Mouse (Mus musculus): ENCODE measurements around the gene Erich2.

Gene Erich2

DNA sequence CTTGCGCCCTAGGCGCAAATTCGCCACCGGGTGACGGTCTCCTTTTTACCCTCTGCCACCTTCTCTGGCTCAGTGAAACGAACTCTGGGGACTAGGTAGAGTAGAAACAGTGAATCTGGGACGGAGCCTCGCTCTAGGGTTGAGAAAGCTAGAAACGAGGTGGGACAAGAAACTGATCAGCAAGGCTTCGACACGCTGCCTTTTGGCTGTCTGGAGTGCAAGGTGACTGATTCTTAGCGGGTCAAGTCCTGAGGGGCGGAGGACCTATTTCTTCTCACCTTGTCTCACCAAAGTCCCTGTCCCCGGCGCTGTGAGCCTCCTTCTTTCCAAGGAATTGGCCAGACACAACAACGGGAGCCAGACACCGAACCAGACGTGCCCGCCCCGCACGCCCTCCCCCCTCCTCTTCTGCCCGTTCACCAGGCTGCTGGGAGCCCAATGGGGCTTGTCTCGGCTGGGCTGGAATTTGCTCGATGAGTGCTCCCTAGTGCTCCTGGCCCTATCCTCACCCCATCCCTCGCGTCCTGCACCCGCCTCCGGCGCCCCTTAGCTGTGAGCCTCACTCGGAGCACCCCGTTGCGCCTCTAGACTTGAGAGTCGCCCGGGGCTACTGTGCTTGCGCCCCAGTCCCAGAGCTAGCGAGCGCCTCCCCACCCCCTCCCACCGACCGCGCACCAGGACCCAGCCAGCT lies 54.5 kb downstream of the Erich2 start:
- DNase-seq: no peak

DNA sequence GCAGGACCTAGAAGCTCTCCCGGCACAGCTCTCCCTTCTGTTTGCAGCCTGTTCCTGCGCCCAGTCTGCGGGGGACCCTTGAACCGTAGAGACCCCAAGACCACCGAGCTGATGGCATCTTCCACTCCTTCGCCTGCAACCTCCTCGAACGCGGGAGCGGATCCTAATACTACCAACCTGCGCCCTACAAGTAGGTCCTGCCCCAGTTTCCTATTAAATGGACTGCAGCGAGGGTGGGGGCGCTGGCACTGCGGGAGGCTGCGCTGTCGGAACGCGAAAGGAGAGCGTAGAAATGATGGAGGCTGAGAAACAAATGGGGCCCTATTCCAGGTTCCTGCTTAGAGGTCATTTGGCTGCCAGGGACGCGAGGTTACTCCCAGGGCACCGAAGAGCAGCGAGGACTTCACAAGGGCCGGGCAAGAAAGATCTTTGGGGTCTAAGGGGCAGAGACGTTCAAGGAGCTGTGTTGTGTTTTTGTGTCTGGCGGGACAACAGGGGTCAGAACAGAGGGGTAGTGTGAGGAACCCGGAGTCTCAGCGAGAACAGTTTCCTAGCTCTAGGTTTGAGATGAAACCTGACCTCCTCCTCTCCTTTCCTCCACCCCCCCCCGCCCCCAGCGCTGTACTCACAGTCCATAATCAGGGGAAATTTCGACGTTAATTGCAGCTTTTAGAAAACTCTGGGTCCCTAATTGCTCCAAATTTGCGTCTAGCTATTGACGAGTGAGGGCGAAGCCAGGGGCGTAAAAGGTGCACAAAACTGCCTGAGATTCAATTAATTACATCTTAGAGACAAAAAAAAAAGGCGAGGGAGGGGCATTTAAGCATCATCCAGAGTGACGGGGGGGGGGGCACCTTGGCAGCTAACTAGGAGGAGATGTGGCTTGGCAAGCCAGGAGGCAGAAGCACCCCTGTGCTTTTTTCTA lies 55.4 kb downstream of the Erich2 start:
- DNase-seq: no peak

- no peak for DNase-seq
Observed at GRCm38 (mm10) chr2:70564646-70565315, 56.2 kb downstream of the Erich2 start.

DNA sequence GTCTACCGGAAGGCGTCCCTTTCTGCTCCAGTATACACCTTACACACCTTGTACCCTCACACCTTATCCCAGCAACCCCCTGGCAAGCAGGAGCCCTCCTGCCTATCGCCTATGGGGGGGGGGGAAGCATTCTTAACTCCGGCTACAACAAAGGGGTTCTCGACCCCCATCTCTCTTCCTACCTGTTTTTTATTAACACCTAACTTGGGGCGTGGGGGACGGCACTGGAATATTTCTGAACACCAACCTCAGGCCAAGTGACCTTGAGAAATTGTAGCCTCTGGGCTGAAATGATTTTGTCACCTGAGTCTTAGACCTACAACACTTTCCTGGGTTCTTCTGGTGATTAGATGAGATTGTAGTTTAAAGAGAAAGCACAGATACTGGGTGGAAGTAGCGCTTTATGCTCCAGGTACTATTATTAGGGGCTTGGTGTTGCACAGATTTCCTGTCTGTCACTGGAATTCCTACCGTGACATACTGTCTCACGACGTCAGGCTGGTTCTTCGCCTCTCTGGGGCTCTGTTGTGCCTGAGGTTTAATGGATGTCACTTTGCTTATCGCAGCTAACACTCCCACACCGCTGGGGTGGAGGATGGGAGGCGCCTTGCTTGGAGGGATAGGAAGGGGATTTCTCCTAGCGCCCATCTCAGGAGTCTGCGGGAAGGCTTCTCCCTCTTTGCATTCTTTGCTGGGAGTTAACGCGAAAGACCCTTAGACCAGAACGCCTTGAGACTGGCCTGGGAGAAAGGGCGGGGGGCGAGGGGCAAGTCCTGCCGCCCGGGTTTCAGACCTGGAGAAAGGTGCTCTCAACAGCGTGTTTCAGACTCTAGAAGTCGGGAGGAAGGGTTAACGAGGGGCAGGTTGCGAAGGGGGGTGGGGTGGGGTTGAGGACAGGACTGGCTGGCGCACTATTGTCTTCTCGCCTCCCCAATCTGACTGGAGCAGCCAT lies 57.3 kb downstream of the Erich2 start:
- no peak for DNase-seq

GRCm38 (mm10) chr2:70566603-70566981 lies 58.0 kb downstream of the Erich2 start:
- DNase-seq: peak in 1 of 2 experiments; percentile 45

DNA sequence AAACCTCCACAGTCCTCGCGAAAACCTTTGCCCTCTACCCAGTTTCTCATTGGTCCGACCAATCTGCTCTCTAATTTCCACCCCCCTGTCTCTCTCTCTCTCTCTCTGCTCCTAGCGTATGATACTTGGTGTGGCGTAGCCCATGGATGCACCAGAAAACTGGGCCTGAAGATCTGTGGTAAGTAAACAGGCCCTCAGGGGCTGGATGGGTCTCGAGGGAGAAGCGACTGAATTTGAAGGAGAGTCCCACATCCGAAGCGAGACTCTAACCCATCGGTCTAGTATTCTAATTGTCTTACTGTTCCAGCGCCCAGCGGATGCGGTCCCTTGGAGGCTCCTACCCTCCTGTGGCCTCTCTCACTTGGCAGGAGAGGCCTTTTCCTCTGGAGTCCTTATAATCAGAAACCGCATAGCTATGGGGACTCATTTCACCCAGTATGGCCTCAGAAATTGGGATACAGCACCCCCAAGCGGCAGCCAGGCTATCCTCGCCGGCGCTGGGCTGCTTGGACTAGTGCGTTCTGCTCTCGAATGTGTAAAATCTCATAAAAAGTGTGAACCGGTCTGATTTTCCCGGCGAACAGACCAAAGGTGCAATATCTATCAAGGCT lies 58.6 kb downstream of the Erich2 start:
- peak; percentile 65 to 66 for DNase-seq

- no peak for DNase-seq
Observed at GRCm38 (mm10) chr2:70567682-70568077, 59.1 kb downstream of the Erich2 start.

DNA sequence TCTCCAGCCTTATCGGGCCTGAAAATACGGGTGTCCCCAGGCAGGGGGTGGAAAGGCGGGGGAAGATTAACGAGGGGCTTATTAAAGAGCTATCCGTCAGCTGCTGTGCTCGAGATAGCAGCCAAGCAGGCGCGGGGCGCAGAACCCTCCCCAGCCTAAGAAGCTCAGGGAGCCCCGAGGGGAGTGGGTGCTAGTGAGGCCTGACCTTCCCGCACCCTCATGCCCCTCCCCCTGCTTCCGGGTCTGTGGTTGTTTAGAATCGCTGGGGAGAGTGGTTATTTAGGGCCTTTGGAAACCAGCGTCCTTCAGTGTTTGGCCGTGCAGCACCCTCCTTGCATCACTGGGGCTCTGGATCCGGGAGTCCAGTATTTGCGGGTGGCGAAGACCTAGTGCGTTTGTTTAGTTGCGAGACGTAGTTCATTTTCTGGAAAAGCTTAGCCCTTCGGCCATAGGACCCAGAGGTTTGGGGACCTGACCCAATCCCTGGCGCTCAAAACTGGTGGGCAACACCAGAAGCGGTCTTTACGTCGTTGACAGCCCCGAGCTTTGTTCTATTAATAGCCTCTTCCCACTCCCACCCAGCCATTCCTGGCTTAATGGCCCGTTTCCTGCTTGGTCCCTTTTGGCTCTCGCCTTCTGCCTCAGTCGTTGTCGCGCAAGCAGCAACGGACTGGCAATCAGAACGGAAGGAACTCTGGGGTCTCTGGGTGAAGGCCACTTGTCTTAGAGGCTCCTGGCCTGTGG lies 59.8 kb downstream of the Erich2 start:
- DNase-seq: peak; percentile 40 to 52

GRCm38 (mm10) chr2:70571698-70572097 lies 63.1 kb downstream of the Erich2 start:
- peak; percentile 35 to 66 for DNase-seq

GRCm38 (mm10) chr2:70572251-70572650 lies 63.6 kb downstream of the Erich2 start:
- peak; percentile 27 to 36 for DNase-seq

GRCm38 (mm10) chr2:70573544-70574210 lies 65.1 kb downstream of the Erich2 start:
- no peak for DNase-seq

DNA sequence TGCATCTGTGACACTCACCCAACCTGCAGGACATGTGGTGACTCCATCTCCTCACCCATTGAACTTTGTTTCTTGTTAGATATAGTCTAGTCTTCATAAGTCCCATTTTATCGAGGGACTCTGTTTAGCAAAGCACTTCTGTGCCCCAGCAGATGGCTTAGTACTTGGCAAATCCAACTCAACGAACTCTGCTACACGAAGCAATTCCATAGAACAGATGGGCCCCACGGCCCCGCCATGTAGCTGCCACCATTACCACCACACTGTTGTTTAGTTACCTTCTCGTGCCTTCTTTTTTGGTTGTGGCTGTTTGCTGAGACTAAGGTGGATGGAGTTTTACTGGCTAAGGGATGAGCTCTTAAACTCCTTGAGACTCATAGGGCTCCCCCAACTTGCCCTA lies 79.6 kb downstream of the Erich2 start:
- no peak for DNase-seq

Measured in lung, postnatal 4 days (tissue).